Mouse (Mus musculus) spleen, adult 2 months (tissue): Measurements from ENCODE around the gene Ephx1.

Experiments
- CTCF ChIP-seq: fragments of 200-500 bp; IDR thresholded peaks from 2 replicates; pipeline ENCODE4 v1.5.1; 2011; ENCODE audit warnings: mild to moderate bottlenecking, inconsistent platforms; ENCODE audit not compliant: insufficient read depth, insufficient read length, insufficient replicate concordance; ENCODE audit errors: extremely low read depth
- POLR2A ChIP-seq: fragments of 200-500 bp; IDR thresholded peaks from 2 replicates; pipeline ENCODE4 v1.6.1; 2011; ENCODE audit warnings: low read depth, low read length, inconsistent platforms

DNA sequence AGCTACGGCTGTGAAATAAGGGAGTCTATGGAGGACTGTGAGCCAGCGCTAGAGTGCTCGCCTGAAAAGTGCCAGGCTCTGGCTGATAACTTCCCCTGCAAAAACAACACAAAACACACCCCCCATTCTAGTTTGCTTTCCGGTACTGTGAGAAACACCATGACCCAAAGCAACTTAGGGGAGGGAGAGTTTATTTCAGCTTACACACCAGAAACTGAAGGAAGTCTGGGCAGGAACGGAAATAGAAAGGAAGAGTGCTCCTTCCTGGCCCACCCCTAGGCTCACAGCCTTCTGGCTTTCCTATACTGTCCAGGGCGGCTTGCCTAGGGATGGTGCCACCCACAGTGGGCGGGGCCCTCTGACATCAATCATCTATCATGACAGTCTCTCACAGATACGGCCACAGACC is 63.7 kb downstream of the Ephx1 start:
- TF ChIP-seq CTCF: no peak
- no peak for TF ChIP-seq POLR2A
